In the genomic region with DNA sequence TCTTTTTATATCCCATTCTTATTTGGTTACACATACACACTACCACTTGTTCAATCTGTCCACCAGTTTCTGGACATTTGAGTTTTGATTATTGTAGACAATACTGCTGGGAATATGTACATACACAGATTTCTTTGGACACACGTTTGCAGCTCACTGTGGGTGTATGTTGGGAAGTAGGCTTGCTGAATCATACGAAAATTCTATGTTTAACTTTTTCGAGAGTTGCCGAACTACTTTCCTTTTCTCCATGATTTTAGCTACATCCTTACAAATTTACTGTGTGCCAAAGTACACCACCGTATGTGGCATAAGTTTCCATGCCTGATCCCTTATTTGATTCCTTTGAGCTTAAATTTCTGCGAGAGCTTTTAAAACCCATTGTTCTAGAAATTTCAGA, we compare ENCODE assay signal across 27 mouse cellular contexts. TPM values are rescaled to one million over a fixed set of nuclear protein-coding genes. Genes with fewer than 3 reads are reported as not detected.
DNase-seq lines count a peak whose midpoint lies in the region; ATAC-seq lines count a peak whose summit lies in the region.
"Had no signal": no experiment of that assay in that cellular context is flagged by ENCODE, and none has a peak within 500 bp of the region (broad histone marks: within the 10 kb centered on the region; RNA-seq: fewer than 3 reads in every experiment).

No protein-coding gene starts in this region.

- H3K9ac ChIP-seq in liver, embryonic 16.5 days (ENCODE audit: low read depth, low read length): no peak overlapping the region
- H3K9ac ChIP-seq in hindbrain, embryonic 14.5 days: no peak overlapping the region
- H3K9ac ChIP-seq: embryonic facial prominence, embryonic 12.5 days; embryonic facial prominence, embryonic 15.5 days; forebrain, postnatal 0 days; heart, embryonic 12.5 days; heart, embryonic 15.5 days; hindbrain, embryonic 13.5 days had no signal

- intact Hi-C loops in left cerebral cortex, postnatal 14 days (cut with DNase I): no loop called here

- H3K27me3 ChIP-seq in liver, embryonic 16.5 days (ENCODE audit: control insufficient read depth, insufficient read depth, low read depth, low read length): no peaks in the 10 kb centered on the region
- H3K27me3 ChIP-seq in hindbrain, embryonic 14.5 days (ENCODE audit: control insufficient read depth, insufficient read depth, low read length): no peaks in the 10 kb centered on the region
- H3K27me3 ChIP-seq: embryonic facial prominence, embryonic 12.5 days; embryonic facial prominence, embryonic 15.5 days; heart, embryonic 12.5 days; heart, embryonic 15.5 days; hindbrain, embryonic 13.5 days had no signal

- H3K4me2 ChIP-seq in liver, embryonic 16.5 days (ENCODE audit: low read depth, low read length): no peak overlapping the region
- no peak overlapping the region for H3K4me2 ChIP-seq in hindbrain, embryonic 14.5 days (replicated peaks)
- H3K4me2 ChIP-seq: embryonic facial prominence, embryonic 12.5 days; embryonic facial prominence, embryonic 15.5 days; heart, embryonic 12.5 days; heart, embryonic 15.5 days; hindbrain, embryonic 13.5 days had no signal

- H3K4me1 ChIP-seq in liver, embryonic 16.5 days (ENCODE audit: control insufficient read depth, low read depth, low read length): peaks cover 61% of the 10 kb centered on the region
- no peaks in the 10 kb centered on the region for H3K4me1 ChIP-seq in hindbrain, embryonic 14.5 days (replicated peaks; ENCODE audit: control insufficient read depth, insufficient read depth, low read length)
- H3K4me1 ChIP-seq: embryonic facial prominence, embryonic 12.5 days; embryonic facial prominence, embryonic 15.5 days; hindbrain, embryonic 10.5 days; hindbrain, embryonic 13.5 days had no signal

- DNase-seq in frontal cortex, postnatal 14 days (ENCODE audit: low spot score in 2 of 2): no peak
- peak; percentile 17 to 48 for DNase-seq in left cerebral cortex, postnatal 14 days (ENCODE audit: low spot score in 2 of 2)
- no peak for DNase-seq in left cerebral cortex, adult 11 months (ENCODE audit: low spot score)
- no peak for DNase-seq in liver
- no peak for DNase-seq in hindbrain, embryonic 14.5 days (ENCODE audit: low spot score)
- DNase-seq: adrenal gland, postnatal 10 days; adrenal gland, postnatal 36 days; cerebellum, adult 11 months; cerebellum, adult 2 months; cerebellum, adult 9-11 months; cerebellum, postnatal 25 days; forebrain, postnatal 0 days; gastrocnemius, postnatal 10 days; gastrocnemius, postnatal 36 days; heart, postnatal 10 days; heart, postnatal 36 days had no signal

- peak; percentile 93 for ATAC-seq in frontal cortex, adult (ENCODE audit: low TSS enrichment)
- no peak for ATAC-seq in liver, embryonic 16.5 days (ENCODE audit: low read depth)
- no peak for ATAC-seq in hindbrain, embryonic 14.5 days (ENCODE audit: low FRiP score)
- ATAC-seq: activated CD4-positive, CD25-positive, alpha-beta regulatory T cell, adult 4 months; forebrain, embryonic 14.5 days; forebrain, postnatal 0 days; hindbrain, postnatal 0 days had no signal

- H3K9me3 ChIP-seq in liver, embryonic 16.5 days (replicated peaks; ENCODE audit: control insufficient read depth, low read length): no peaks in the 10 kb centered on the region
- no peaks in the 10 kb centered on the region for H3K9me3 ChIP-seq in hindbrain, embryonic 14.5 days (ENCODE audit: control insufficient read depth, low read length)
- H3K9me3 ChIP-seq: embryonic facial prominence, embryonic 12.5 days; embryonic facial prominence, embryonic 15.5 days; heart, embryonic 12.5 days; heart, embryonic 15.5 days; hindbrain, embryonic 10.5 days; hindbrain, embryonic 13.5 days had no signal

- H3K36me3 ChIP-seq in liver, embryonic 16.5 days (ENCODE audit: control insufficient read depth, insufficient read depth): no peaks in the 10 kb centered on the region
- H3K36me3 ChIP-seq in hindbrain, embryonic 14.5 days (replicated peaks; ENCODE audit: control insufficient read depth, insufficient read depth): no peaks in the 10 kb centered on the region
- H3K36me3 ChIP-seq: embryonic facial prominence, embryonic 12.5 days; embryonic facial prominence, embryonic 15.5 days; heart, embryonic 12.5 days; heart, embryonic 15.5 days; hindbrain, embryonic 10.5 days; hindbrain, embryonic 13.5 days had no signal

- H3K27ac ChIP-seq in liver, embryonic 16.5 days (ENCODE audit: low read length): peak overlapping the region; percentile 23; the same call in 1 of the 2 replicates
- no peak overlapping the region for H3K27ac ChIP-seq in hindbrain, embryonic 14.5 days
- H3K27ac ChIP-seq: embryonic facial prominence, embryonic 12.5 days; embryonic facial prominence, embryonic 15.5 days; heart, embryonic 15.5 days; hindbrain, embryonic 10.5 days; hindbrain, embryonic 13.5 days; hindbrain, postnatal 0 days had no signal

- no peak overlapping the region for H3K4me3 ChIP-seq in liver, embryonic 16.5 days (ENCODE audit: low read depth, low read length)
- H3K4me3 ChIP-seq in hindbrain, embryonic 14.5 days (replicated peaks; ENCODE audit: low read length): no peak overlapping the region
- H3K4me3 ChIP-seq: embryonic facial prominence, embryonic 12.5 days; embryonic facial prominence, embryonic 15.5 days; heart, embryonic 12.5 days; heart, embryonic 15.5 days; hindbrain, embryonic 10.5 days; hindbrain, embryonic 13.5 days had no signal

- WGBS in liver, embryonic 16.5 days (ENCODE audit: insufficient replicate concordance): 80% methylated on average over 6 of the region's 6 CpGs
- 94% methylated on average over 6 of the region's 6 CpGs for WGBS in hindbrain, embryonic 14.5 days

RNA-seq across cellular contexts. Expression of a gene that starts 6.7 kb away (rescaled TPM):
- total RNA-seq in left cerebral cortex, postnatal 14 days (2021): 1 to 10 TPM; 4.4 to 6.2 TPM
- polyA plus RNA-seq in liver, embryonic 16.5 days (2015; fragmentation: Nextera tagmentation; extraction: Ambion mirVana): 23.8 and 26.8 TPM in 2 replicates
- 2.8 and 2.9 TPM in 2 replicates for polyA plus RNA-seq in hindbrain, embryonic 14.5 days (2014; fragmentation: Nextera tagmentation; extraction: Ambion mirVana)

Comparison
In these comparisons a context has a peak if more than half of its experiments do, and no peak if none do; other contexts are left out.
1. DNase-seq: peak in left cerebral cortex, postnatal 14 days (2 of 2); none in frontal cortex, postnatal 14 days (0 of 2), left cerebral cortex, adult 11 months (single experiment), liver (single experiment) and hindbrain, embryonic 14.5 days (single experiment).